Mouse (Mus musculus): ENCODE results near the gene Fam19a1. TPM values are rescaled to one million over a fixed set of nuclear protein-coding genes. Genes with fewer than 3 reads are reported as not detected.

Gene Fam19a1
- polyA plus RNA-seq, 1 experiment from 2014 or later: 24.1 TPM

DNA sequence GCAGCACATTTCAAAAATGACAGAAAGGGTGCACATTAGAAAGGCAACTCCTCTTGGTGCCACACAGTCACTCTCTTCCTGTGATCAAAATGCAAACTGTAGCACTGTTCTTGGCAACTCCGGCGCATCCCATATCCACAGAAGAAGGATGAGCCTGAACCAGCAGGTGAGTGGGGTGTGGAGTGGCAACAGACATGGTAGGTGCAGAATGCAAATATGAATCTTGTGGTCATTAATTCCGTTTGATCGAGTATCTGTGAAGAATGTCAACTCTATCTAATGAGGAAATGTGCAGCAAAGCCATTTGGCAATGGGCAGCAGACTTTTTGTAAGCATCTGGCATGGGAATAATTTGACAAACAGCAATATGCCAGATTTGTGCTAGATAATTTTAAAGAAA is 437.5 kb downstream of the Fam19a1 start:
- 81% methylated on average over 4 of the region's 4 CpGs for WGBS
- no peaks in the 10 kb centered on the region for H3K27me3 ChIP-seq (replicated peaks; ENCODE audit: control insufficient read depth, insufficient read depth, low read length)
- no peaks in the 10 kb centered on the region for H3K4me1 ChIP-seq (replicated peaks; ENCODE audit: control insufficient read depth, insufficient read depth, low read length)
- H3K9ac ChIP-seq (replicated peaks; ENCODE audit: low read depth, low read length): no peak overlapping the region
- no peak overlapping the region for H3K4me2 ChIP-seq (ENCODE audit: low read length)
- H3K27ac ChIP-seq (ENCODE audit: low read length): no peak overlapping the region
- no peaks in the 10 kb centered on the region for H3K36me3 ChIP-seq (ENCODE audit: control insufficient read depth, insufficient read depth)
- no peaks in the 10 kb centered on the region for H3K9me3 ChIP-seq (ENCODE audit: control insufficient read depth, low read length)
- no peak for ATAC-seq
- no peak overlapping the region for H3K4me3 ChIP-seq (replicated peaks; ENCODE audit: low read length)

DNA sequence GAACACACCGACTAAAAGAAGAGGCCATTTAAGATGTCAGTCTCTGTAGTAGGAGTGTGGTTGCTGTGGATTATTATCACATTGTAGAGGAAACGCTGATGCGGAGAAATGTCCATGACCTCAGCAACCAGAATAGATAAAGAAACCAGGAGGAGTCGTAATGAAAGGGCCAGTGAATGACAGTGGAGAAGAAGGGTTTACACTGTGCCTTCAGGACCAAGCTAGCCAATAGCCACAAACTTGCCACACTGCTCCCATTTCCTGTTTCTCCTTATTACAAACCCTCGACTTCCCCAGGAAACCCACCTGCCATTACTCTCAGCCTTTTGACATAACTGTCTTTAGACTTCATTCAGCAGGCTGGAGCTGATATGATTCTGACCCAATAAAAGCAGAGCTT is 465.7 kb downstream of the Fam19a1 start:
- Histone ChIP-seq H3K27me3 (replicated peaks; ENCODE audit: control insufficient read depth, insufficient read depth, low read length) (no peaks in the 10 kb centered on the region), H3K4me3 (replicated peaks; ENCODE audit: low read length) (no peak overlapping the region), H3K36me3 (ENCODE audit: control insufficient read depth, insufficient read depth) (no peaks in the 10 kb centered on the region), H3K4me2 (ENCODE audit: low read length) (no peak overlapping the region), H3K9ac (replicated peaks; ENCODE audit: low read depth, low read length) (no peak overlapping the region), H3K4me1 (replicated peaks; ENCODE audit: control insufficient read depth, insufficient read depth, low read length) (no peaks in the 10 kb centered on the region), H3K9me3 (ENCODE audit: control insufficient read depth, low read length) (no peaks in the 10 kb centered on the region), H3K27ac (ENCODE audit: low read length) (no peak overlapping the region)
- no peak for ATAC-seq
- WGBS: 87% methylated on average over 5 of the region's 5 CpGs

DNA sequence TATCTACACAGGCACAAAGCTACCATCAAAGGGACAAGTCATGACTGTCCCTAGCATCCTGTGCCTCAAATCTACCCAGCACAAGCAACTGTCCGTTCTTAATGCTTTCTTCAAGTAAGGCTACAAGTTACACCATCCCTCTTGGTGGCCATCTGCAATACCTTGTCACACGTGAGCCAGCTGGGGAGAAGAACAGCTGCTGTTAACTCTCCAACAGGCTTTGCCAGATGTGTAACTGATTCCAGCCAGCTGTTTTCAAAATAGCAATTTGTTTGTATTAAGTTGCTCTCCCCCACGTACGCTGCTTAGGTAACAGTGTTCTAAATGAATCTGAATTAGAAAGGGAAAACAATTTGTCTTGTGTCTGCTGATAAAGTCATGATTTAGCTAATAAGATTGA is 467.8 kb downstream of the Fam19a1 start:
- no peaks in the 10 kb centered on the region for H3K4me1 ChIP-seq (replicated peaks; ENCODE audit: control insufficient read depth, insufficient read depth, low read length)
- H3K27me3 ChIP-seq (replicated peaks; ENCODE audit: control insufficient read depth, insufficient read depth, low read length): no peaks in the 10 kb centered on the region
- no peaks in the 10 kb centered on the region for H3K9me3 ChIP-seq (ENCODE audit: control insufficient read depth, low read length)
- H3K9ac ChIP-seq (replicated peaks; ENCODE audit: low read depth, low read length): no peak overlapping the region
- no peak overlapping the region for H3K4me2 ChIP-seq (ENCODE audit: low read length)
- H3K36me3 ChIP-seq (ENCODE audit: control insufficient read depth, insufficient read depth): no peaks in the 10 kb centered on the region
- H3K27ac ChIP-seq (ENCODE audit: low read length): no peak overlapping the region
- ATAC-seq: no peak
- H3K4me3 ChIP-seq (replicated peaks; ENCODE audit: low read length): no peak overlapping the region
- WGBS: 80% methylated on average over 4 of the region's 4 CpGs

DNA sequence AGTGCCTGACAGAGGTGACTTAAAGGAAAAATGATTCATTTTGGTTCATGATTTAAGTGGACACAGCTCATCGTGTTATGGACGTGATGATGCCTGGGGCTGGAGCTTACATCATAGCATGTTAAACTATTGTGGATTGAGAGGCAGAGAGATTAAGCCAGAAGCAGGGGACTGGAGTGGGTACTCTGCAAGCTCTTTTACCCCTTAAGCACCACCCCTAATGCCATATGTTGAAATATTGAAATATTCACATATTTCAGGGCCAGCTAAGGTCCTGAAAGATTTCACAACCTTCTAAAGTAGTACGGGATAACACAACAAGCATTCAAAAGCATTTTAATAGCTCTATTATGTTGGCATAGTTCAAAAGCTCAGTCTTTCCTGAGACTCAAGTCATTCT is 468.2 kb downstream of the Fam19a1 start:
- WGBS: 83% methylated on average over 3 of the region's 3 CpGs

DNA sequence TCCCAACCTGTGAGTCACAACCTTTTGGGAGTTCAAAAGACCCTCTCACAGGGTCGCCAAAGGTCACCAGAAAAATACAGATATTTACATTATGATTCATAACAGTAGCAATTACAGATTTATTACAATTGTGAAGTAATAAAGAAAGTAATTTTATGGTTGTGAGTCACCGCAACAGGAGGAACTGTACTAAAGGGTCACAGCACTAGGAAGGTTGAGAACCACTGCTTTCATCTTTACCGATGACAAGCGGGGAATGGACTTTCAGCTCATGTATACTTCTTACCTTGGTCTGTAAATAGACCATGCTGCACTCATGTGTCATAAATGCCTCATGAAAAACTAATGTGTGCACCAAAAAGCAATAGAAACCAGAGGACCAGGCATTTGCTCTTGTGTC is 474.5 kb downstream of the Fam19a1 start:
- Histone ChIP-seq H3K9me3 (ENCODE audit: control insufficient read depth, low read length) (no peaks in the 10 kb centered on the region), H3K4me3 (replicated peaks; ENCODE audit: low read length) (no peak overlapping the region), H3K27me3 (replicated peaks; ENCODE audit: control insufficient read depth, insufficient read depth, low read length) (no peaks in the 10 kb centered on the region), H3K4me2 (ENCODE audit: low read length) (no peak overlapping the region), H3K27ac (ENCODE audit: low read length) (no peak overlapping the region), H3K36me3 (ENCODE audit: control insufficient read depth, insufficient read depth) (no peaks in the 10 kb centered on the region), H3K4me1 (replicated peaks; ENCODE audit: control insufficient read depth, insufficient read depth, low read length) (no peaks in the 10 kb centered on the region), H3K9ac (replicated peaks; ENCODE audit: low read depth, low read length) (no peak overlapping the region)
- WGBS: 98% methylated on average over 4 of the region's 4 CpGs
- ATAC-seq: no peak

More for the DNA sequence above, 468.2 kb downstream of the Fam19a1 start:
- Histone ChIP-seq H3K4me2 (ENCODE audit: low read length) (no peak overlapping the region), H3K9me3 (ENCODE audit: control insufficient read depth, low read length) (no peaks in the 10 kb centered on the region), H3K27me3 (replicated peaks; ENCODE audit: control insufficient read depth, insufficient read depth, low read length) (no peaks in the 10 kb centered on the region), H3K9ac (replicated peaks; ENCODE audit: low read depth, low read length) (no peak overlapping the region), H3K4me1 (replicated peaks; ENCODE audit: control insufficient read depth, insufficient read depth, low read length) (no peaks in the 10 kb centered on the region), H3K36me3 (ENCODE audit: control insufficient read depth, insufficient read depth) (no peaks in the 10 kb centered on the region), H3K27ac (ENCODE audit: low read length) (no peak overlapping the region), H3K4me3 (replicated peaks; ENCODE audit: low read length) (no peak overlapping the region)
- no peak for ATAC-seq

DNA sequence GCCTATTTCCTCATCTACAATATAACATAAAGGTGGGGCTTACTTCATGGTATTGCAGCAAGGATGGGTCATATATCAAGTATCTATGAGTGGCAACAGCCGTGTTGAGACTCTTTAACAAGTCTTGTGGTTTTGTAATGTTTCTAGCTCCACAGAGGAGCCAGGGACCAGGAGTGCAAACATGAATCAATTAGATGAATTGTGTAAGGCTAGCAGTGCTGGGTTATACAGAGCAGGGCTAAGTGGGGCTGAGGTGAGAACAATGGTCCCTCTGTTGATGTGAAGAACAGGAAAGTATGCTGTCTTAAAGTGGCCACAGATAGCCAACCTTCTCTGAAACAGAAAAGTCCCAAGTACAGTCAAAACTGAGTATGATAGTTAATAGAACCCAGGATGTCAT is 480.1 kb downstream of the Fam19a1 start:
- ATAC-seq: no peak
- H3K9ac ChIP-seq (replicated peaks; ENCODE audit: low read depth, low read length): no peak overlapping the region
- no peaks in the 10 kb centered on the region for H3K36me3 ChIP-seq (ENCODE audit: control insufficient read depth, insufficient read depth)
- no peak overlapping the region for H3K27ac ChIP-seq (ENCODE audit: low read length)
- H3K4me2 ChIP-seq (ENCODE audit: low read length): no peak overlapping the region
- 47% methylated on average over 1 of the region's 1 CpGs for whole genome bisulfite sequencing
- H3K4me3 ChIP-seq (replicated peaks; ENCODE audit: low read length): no peak overlapping the region
- no peaks in the 10 kb centered on the region for H3K9me3 ChIP-seq (ENCODE audit: control insufficient read depth, low read length)
- no peaks in the 10 kb centered on the region for H3K27me3 ChIP-seq (replicated peaks; ENCODE audit: control insufficient read depth, insufficient read depth, low read length)
- no peaks in the 10 kb centered on the region for H3K4me1 ChIP-seq (replicated peaks; ENCODE audit: control insufficient read depth, insufficient read depth, low read length)

DNA sequence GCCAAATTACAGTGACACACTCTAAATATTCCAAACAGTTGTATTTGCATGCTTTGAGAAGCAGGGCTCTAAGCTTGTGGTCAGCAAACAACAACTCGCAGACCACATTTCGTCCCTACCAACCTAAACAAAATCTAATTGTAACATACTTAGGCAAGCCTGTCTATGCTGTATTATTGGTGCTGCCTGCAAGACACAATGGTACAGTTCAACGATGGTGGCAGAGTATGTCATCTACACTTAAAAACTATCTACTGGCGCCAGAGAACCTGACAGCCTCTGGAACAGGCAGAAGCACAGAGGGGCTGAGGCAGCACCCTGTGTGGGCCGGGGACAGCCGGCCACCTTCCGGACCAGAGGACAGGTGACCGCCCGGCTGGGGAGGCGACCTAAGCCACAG is 482.2 kb downstream of the Fam19a1 start:
- H3K4me1 ChIP-seq (replicated peaks; ENCODE audit: control insufficient read depth, insufficient read depth, low read length): no peaks in the 10 kb centered on the region
- H3K4me3 ChIP-seq (replicated peaks; ENCODE audit: low read length): no peak overlapping the region
- ATAC-seq: no peak
- no peaks in the 10 kb centered on the region for H3K36me3 ChIP-seq (ENCODE audit: control insufficient read depth, insufficient read depth)
- no peak overlapping the region for H3K27ac ChIP-seq (ENCODE audit: low read length)
- H3K9ac ChIP-seq (replicated peaks; ENCODE audit: low read depth, low read length): no peak overlapping the region
- H3K27me3 ChIP-seq (replicated peaks; ENCODE audit: control insufficient read depth, insufficient read depth, low read length): no peaks in the 10 kb centered on the region
- no peaks in the 10 kb centered on the region for H3K9me3 ChIP-seq (ENCODE audit: control insufficient read depth, low read length)
- H3K4me2 ChIP-seq (ENCODE audit: low read length): no peak overlapping the region
- WGBS: 95% methylated on average over 9 of the region's 10 CpGs

DNA sequence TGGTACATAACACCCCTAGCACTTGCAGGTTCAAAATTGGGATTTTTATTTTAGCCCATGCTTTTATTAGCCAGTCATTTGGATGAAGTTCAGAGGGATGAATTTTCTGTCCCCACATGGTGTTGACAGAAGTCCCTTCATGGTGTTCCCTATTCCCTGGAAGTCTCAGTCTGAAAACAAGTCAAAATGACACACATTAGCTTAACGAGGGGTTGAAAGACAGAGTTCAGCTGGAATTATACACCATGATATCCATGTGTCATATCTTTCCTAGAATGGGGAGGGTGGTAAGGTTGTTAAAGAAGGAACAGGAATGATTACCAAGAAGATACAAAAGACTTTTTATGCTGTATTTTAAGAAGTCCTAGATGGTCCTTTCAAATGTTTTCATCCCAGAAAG is 511.2 kb downstream of the Fam19a1 start:
- Histone ChIP-seq H3K9ac (replicated peaks; ENCODE audit: low read depth, low read length) (no peak overlapping the region), H3K36me3 (ENCODE audit: control insufficient read depth, insufficient read depth) (no peaks in the 10 kb centered on the region), H3K27me3 (replicated peaks; ENCODE audit: control insufficient read depth, insufficient read depth, low read length) (no peaks in the 10 kb centered on the region), H3K27ac (ENCODE audit: low read length) (no peak overlapping the region), H3K4me2 (ENCODE audit: low read length) (no peak overlapping the region), H3K4me1 (replicated peaks; ENCODE audit: control insufficient read depth, insufficient read depth, low read length) (no peaks in the 10 kb centered on the region), H3K9me3 (ENCODE audit: control insufficient read depth, low read length) (no peaks in the 10 kb centered on the region), H3K4me3 (replicated peaks; ENCODE audit: low read length) (no peak overlapping the region)
- 60% methylated on average over 1 of the region's 1 CpGs for WGBS
- ATAC-seq: no peak

DNA sequence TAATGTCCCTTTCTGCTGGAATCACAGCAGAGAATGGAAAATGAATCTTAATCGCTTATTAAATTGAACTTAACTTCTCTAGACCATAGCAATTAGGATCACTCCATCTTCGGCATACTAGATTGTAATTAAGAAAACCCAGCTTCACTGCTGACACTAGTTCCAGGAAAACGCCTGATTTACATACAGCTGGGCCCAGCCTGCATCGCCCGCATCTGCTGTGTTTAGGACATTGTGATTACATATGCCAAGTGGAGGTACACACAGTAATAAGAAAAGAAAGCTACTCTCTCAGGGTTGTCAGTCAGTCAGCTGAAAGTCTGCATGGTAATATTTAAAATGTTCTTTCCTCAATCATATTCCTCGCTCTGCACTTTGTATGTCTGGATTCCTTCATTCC is 518.6 kb downstream of the Fam19a1 start:
- Histone ChIP-seq H3K27me3 (replicated peaks; ENCODE audit: control insufficient read depth, insufficient read depth, low read length) (no peaks in the 10 kb centered on the region), H3K4me3 (replicated peaks; ENCODE audit: low read length) (no peak overlapping the region), H3K27ac (ENCODE audit: low read length) (no peak overlapping the region), H3K36me3 (ENCODE audit: control insufficient read depth, insufficient read depth) (no peaks in the 10 kb centered on the region), H3K9ac (replicated peaks; ENCODE audit: low read depth, low read length) (no peak overlapping the region), H3K4me1 (replicated peaks; ENCODE audit: control insufficient read depth, insufficient read depth, low read length) (peaks cover 8% of the 10 kb centered on the region), H3K4me2 (ENCODE audit: low read length) (no peak overlapping the region), H3K9me3 (ENCODE audit: control insufficient read depth, low read length) (no peaks in the 10 kb centered on the region)
- ATAC-seq: peak; percentile 96
- WGBS: 22% methylated on average over 6 of the region's 6 CpGs

DNA sequence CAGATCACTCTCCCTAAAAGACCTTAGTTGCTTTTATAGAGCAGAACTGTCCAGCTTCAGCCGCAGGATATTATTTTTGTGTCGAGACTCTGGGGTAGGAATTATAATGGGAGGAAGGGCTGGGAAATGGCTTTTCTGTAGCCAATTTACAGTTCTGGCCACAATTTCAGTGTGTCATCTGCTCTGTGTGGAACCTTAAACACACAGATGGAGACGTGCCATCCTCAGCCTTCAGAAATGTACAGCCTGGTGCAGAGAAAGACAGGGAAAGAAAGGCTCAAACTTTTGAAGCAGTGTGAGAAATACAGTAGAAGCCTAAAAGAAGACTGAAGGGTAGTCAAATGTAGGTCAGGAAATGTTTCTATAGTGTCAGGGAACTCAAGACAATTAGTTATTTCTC is 519.3 kb downstream of the Fam19a1 start:
- Histone ChIP-seq H3K4me2 (ENCODE audit: low read length) (no peak overlapping the region), H3K27me3 (replicated peaks; ENCODE audit: control insufficient read depth, insufficient read depth, low read length) (no peaks in the 10 kb centered on the region), H3K27ac (ENCODE audit: low read length) (no peak overlapping the region), H3K9ac (replicated peaks; ENCODE audit: low read depth, low read length) (no peak overlapping the region), H3K36me3 (ENCODE audit: control insufficient read depth, insufficient read depth) (no peaks in the 10 kb centered on the region), H3K9me3 (ENCODE audit: control insufficient read depth, low read length) (no peaks in the 10 kb centered on the region), H3K4me3 (replicated peaks; ENCODE audit: low read length) (no peak overlapping the region), H3K4me1 (replicated peaks; ENCODE audit: control insufficient read depth, insufficient read depth, low read length) (peaks cover 8% of the 10 kb centered on the region)
- WGBS: 58% methylated on average over 3 of the region's 3 CpGs
- ATAC-seq: no peak

Measured in forebrain, embryonic 16.5 days (tissue).